Mouse (Mus musculus): ENCODE measurements around the gene Olfr71.
A peak's percentile ranks its signal among the peaks of the same experiment; 100 is the strongest.

DNA sequence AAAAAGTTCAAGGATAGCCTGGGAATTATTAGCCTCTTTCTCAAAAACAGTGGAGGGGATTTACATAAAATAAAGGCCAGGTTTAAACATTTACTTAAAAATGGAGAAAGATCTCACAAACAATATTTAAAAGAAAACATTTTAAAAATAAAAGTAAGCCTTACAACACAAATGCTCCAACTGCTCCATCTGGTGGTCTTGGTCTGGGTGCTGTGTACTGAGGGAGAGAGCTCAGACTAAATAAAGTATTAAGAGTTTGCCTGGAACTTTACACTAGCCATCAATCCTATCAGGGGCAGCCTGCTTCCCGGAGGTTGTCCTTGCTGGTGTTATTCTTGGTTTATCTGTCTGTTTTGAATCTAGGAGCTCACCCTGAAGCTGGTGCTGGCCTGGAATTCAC, 33.0 kb upstream of the Olfr71 start:
- TF ChIP-seq CTCF (IDR thresholded peaks at IDR 0.05; ENCODE audit: low read depth) (0 out of 2 replicates have a peak, but pooled peaks have one; percentile 10), EP300 (IDR thresholded peaks at IDR 0.05; ENCODE audit: low read depth) (no peak)
